Mouse (Mus musculus): Measurements from ENCODE around the gene Nr6a1. TPM values are rescaled to one million over a fixed set of nuclear protein-coding genes. Genes with fewer than 3 reads are reported as not detected.
A peak's percentile ranks its signal among the peaks of the same experiment; 100 is the strongest.

Gene Nr6a1
- total RNA-seq, 2 experiments from 2014 or later = 1.2 to 3.0 TPM

DNA sequence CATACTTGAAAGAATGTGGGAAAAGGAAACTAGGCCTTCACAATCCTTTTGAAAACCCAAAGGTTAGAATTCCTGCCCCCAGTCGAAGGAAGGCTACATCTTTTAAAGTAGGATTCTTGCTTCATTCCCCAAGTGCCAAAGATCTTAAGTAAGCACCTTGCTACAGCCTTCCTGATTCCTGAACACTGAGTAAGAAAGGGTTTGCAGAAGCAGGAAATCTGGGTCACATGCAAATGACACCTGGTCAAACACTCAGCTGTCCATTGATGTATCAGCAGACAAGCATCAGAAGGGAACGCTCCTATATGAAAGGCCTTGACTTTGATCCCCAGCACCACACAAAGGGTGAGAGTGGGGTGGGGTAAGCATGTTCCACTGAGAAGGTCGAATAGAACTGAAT is 142.4 kb downstream of the Nr6a1 start:
- DNase-seq (ENCODE audit: low spot score in 2 of 2) = no peak

DNA sequence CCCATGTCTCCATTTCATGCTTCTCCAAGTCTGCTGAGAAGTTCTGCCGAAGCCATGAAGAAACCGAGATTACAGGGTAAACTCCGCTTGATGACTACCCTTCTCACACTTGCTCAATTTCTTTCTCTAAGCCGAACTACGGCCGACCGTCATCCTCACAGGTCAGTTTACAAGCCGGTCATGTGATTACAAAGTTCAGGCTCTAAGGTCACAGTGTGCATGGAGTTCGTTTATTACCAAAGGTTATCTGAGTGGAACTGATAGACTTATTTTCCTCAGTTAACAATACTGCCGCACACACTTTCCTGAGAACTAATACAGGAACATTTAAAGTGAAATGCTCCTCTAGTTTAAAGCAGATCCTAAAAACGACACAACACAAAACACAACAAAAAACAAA is 143.1 kb downstream of the Nr6a1 start:
- DNase-seq (ENCODE audit: low spot score in 2 of 2) = no peak

DNA sequence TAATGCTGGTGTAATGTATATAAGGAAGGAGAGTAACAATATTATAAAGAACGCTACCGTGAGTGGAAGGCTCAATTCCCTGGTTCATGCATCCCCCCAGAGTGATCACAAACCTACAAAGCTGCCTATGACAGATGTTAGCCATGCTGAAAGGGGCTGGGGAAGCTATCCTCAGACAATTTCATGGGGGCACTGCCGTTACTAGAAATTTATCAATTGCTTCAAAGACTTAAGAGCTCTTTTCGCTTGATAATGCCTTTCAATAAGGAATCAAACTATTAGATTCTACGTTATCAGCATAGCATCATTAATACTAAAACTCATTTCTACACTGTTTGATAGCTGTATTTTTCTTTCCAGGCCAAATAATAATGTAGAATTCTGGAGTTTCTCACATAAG is 144.1 kb downstream of the Nr6a1 start:
- DNase-seq (ENCODE audit: low spot score in 2 of 2) = no peak

DNA sequence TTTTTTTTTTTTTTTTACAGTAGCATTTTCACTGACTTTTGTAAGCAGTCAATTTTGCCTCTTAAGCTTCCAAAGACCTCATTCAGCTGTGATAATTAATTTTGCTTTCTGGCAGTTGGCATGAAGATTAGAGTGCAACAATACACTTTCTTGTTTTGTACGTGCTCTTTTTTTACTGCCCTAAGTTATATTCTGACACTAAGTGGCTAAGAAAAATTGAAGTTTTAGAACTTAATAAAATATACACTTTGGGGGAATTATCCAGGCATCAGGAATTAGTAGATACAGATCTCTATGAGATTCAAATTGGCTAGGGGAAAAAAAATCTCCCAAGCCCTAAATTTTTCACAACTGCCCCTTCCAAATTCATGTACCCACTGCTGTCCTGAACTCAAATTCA is 144.8 kb downstream of the Nr6a1 start:
- no peak for DNase-seq (ENCODE audit: low spot score in 2 of 2)

DNA sequence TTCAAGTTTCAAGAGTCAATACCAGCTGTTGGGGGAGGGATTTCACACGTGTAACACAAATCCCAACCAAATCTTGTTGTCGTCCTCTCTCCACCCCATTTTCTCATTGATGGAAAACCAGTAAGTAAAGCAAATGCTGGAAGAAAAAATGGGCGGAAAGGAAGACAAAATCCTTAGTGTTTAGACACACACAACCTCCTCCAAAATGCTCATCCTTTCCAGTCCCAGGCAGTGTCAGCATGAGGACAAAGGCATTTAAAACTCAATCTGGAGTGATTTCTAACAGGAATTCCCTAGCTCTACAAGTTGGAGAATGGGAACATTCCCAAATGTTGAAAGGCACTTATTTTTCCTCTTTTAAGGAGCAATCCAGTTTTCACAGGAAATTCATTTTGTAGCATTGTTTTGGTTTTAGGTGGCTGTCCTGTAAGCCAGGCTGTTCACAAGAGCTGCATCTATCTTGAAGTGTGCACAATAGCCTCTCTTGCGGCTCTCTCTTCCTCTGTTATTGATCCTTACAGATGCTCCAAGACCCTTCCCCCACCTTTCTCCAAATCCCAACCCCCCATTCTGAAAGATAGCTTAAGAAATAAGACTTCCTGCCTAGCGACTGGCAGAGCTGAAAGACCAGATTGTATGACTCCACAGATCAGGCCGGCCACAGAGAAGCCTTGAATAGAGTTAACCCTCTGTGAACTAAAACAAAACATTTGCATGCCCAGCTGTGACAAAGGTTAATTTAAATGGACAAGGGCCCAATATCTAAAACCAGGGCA is 145.4 kb downstream of the Nr6a1 start:
- DNase-seq (ENCODE audit: low spot score in 2 of 2) = no peak

DNA sequence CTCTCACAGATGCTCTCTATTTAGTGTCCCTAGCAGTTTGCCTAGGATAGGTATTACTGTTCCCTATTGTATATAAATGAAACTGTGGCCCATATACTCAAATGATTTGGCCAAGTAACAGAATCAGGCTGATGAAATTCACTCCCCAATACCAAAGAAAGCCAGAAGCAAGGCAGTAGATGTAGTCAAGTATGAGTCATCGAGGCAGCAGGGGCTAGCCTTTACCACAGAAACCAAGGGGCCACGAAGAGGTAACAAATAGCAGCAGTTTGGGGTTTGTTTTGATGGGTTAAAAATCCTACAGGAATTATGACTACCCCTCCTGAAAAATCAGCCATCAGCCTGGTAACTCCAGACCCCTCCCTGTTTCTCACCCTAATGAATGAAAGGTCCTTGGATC is 147.5 kb downstream of the Nr6a1 start:
- no peak for DNase-seq (ENCODE audit: low spot score in 2 of 2)

DNA sequence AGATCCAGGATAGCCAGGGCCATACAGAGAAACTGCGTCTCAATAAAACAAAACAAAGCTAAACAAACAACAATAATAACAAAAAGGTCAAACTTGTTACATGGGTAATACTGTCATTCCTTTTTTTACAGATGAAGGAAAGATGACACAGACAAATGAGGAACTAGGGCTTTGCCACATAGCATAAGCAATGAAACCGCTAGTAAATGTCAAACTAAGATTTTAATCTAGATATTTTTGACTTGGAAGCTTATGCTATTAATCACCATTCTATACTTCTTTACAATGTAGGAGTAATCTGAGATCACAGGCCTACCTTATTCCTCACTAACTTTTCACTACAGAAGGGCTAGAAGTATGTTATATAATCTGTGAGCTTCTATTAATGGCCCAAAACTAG is 150.2 kb downstream of the Nr6a1 start:
- DNase-seq (ENCODE audit: low spot score in 2 of 2) = no peak

DNA sequence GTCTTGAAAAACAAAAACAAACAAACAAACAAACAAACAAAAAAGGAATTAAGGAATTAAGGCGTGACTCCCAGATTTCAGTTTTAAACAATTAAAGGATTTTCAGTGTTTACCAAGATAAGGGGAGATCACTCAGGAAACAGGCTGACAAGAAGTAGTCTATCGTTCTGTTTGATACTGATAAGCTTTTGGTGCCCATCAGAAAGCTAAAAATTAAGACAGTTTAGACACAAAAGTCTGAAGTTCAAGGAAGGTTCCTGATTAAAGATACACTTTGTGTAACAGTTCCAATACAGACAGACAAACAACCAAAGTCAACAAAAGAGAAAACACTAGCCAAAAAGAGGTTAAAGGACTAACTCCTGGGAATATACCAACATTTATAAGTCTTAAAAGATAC is 152.6 kb downstream of the Nr6a1 start:
- no peak for DNase-seq (ENCODE audit: low spot score in 2 of 2)

DNA sequence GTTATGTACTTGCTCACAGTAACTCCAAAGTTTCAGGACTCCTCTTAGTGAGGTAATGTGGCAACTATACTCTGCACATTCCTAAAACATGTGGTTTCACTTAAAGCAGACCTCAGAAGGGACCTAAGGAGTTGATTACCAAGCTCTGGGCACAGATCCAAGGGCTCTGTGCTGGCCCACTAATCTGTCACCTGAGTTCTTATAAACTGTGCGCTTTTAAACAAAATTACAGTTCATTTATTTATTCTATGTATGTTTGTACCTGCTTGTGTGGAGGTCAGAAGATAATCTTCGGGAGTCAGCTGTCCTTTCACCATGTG is 156.1 kb downstream of the Nr6a1 start:
- DNase-seq (ENCODE audit: low spot score in 2 of 2) = peak in 1 of 2 experiments; percentile 12

DNA sequence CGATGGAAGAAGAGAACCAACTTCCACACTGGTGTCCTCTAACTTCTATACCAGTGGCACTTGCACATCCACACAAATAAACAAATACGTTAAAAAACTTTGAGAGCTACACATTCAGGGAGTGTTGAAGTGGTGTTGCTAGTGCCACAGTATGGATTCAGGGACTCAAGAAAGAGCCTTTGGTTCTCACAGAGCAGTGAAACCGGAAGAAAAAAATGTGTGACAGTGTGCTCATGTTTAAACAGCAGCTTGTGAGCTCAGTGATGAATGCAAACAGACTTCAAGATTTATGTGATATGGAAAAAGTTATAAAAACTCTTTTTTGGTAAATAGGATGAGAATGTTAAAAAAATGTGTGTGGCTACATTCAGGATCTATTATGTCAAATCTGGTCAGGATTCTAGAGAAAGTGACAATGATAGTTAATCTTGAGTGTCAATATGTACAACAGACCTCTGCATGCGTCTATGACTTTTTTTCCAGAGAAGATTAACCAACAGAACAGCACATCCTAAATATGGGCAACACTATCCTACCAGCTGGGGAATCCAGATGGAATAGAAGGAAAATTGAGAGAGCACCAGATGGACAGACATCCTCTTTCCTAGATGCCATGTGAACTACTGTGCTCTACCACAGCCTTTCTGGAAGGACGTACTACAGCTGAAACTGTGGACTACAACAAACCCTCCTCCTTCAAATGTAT is 156.6 kb downstream of the Nr6a1 start:
- DNase-seq (ENCODE audit: low spot score in 2 of 2) = no peak

DNA sequence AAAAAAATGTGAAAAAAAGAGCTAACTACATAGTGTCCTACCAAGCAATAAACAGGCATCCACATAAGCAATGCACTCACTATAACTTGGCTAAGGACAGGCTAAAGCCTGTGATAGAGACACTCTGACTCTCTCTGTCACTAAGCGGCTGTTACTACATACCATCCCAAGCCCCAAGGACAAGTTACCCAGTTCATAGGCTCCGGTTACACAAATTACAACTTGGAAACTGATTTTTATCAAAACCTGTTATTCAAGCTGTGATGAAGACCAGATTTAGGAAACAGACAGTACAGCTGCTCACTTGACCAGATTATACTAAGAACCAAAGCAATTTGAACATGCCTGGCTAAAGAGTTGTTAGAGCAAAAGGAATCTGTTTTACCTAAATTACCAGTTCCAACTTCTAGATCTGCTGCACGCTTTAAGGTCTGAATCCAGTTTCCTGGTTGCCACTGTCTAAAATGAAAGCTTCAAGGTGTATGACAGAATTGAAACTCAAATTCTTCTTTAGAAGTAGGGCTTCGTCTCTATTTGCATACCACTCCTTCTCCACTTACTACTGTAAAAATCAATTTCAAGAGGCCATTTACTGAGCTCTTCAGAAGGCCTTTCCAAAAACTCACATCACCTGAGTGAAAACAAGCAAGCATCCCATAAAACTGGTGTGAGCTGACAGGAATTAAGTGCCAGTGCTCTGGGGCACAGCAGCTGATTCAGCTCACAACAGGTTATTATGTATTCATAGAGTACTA is 160.1 kb downstream of the Nr6a1 start:
- DNase-seq (ENCODE audit: low spot score in 2 of 2) = no peak

DNA sequence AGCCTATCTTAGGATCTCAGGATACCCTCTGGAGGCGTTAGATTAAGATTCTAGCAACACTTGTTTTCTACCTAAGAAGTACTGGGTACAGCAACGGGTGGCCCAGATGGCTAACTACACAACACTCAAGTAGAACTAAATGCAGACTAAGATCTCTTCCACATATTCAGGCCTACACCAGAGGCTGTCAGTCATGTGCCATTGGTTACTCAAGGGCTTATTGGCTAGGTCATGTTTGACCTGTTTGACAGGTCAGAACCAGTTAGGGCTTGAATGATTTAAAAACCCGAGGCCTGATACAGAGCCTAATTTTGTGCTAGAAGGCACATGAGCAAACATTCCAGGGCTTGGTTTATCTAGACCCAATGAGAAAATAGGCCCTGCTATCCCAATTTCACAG is 187.6 kb downstream of the Nr6a1 start:
- DNase-seq (ENCODE audit: low spot score in 2 of 2) = no peak

DNA sequence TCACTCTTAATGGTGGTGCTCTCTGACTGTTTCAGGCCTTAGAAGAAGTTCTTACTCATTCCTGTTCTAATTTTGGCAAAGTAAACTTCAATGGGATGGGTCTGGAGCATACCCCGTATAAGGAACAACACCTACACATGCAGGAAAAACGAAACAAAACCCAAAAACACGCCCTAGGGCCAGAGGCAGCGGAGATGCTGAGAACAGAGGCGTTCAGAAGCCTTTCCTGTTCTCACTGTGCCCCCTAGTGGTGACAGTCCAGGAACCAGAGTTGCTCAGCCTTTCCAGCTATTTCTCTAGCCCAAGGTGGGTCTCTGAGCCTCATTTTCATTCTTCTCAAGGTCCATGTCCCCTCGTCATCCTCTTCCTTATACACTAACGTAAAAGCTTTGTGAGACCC is 188.1 kb downstream of the Nr6a1 start:
- peak; percentile 59 to 74 for DNase-seq (ENCODE audit: low spot score in 2 of 2)

DNA sequence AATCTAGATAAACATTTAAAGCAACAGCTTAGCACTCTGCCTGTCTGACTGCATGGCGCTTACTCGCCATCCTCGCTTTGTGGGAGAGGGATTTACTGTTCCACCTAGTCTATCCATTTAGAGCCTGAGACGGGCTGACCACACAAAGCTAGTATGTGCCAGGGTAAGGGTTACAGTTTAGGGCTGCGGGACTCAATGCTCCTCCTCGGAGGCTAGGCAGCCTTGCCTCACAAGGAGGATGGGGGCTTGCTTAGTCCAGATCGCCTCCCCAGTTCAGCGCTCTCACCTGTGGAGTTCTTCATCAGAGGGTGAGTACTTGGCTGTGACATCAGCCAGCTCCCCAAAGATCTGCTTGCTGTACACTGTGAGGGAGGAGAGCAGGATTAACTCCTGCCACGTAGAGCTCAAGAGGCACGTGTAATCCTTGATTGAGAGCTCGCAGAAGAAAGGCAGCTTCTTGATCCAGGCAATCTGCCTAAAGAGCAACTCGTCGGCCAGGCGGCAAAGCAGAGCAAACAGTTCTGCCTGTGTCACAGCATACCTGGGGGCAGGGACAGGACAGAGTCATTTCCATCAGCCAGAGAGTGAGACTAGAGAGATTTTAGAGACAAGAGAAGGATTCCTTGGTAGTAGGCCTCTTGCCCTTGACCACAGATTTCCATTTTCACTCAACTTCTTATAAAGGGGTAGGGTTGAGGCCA is 188.7 kb downstream of the Nr6a1 start:
- DNase-seq (ENCODE audit: low spot score in 2 of 2) = no peak

DNA sequence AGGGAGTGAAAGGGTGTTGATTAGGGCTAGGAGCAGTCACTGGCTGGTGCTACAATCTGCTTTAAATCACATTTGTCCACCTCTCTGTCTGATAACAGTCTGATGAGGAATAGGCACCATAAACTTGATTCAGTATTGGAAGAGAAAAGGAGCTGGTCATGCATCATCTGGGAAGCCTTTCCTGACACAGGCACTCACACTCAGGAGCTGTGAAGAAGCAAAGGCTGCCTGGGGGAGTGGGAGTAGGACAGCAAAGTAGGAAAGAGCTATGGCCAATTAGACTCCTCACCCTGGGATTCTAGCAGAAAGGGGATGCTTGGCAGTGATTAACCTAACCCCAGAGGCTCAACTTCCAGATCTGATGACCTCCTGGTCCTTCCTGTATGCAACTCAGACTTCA is 191.7 kb downstream of the Nr6a1 start:
- no peak for DNase-seq (ENCODE audit: low spot score in 2 of 2)

DNA sequence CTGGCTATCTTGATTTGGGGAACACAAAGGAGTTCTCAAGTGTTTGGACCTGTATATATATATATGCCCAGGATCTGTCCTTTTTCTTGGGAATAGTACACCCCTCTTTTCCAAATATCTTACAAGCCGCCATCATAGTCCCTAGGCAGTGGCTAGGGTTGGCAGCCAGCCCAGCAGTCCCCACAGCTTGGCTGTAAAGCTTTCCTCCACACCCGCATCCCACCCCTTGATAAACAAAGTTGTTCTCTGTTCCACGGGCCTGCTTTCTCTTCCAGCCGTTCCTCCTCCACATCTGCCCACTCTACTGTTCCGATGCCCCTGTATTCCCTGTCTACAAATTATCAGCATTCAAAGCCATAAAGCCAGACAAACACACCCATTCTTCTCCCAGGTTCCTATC is 192.8 kb downstream of the Nr6a1 start:
- DNase-seq (ENCODE audit: low spot score in 2 of 2) = no peak

DNA sequence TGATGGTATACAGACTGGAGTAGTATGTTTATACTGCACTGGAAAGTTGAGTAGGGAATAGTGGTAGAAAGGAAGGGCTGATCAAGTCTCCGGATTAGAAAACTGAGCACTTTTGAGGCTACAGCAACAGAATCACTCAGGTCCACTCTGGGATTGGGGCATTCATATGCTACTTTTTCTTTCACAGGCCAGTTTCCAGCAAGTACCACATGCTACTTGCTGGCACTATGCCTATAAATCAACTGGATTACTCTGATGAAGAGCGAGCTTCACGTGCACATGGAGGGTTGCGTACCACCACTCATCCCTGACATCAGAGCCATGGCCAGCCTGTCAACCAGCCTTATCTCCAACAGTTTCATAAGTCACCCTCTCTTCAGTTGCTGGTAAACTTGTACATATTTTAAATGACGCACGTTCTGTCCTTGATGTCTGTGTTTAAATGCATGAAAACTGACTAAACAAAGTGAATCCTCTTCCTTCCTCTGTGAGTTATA is 197.1 kb downstream of the Nr6a1 start:
- DNase-seq (ENCODE audit: low spot score in 2 of 2) = no peak

DNA sequence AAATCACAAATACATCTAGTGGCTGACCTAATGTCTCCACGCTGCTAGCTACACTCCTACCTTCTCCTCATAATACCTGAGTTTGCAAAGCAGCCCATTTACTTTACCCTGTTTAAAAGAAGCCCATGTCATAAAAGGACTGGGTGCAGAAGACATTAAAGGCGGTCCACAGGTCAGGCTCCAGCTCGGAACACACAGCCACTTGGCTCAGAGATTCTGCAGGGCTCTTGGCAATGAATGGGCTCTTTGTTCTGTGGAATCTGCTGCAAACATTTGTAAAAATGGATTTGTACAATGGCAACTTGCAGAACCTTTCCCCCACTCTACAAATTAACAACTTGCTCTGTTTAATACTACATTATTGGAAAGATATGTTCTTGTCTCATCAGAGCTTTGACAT is 202.1 kb downstream of the Nr6a1 start:
- no peak for DNase-seq (ENCODE audit: low spot score in 2 of 2)

DNA sequence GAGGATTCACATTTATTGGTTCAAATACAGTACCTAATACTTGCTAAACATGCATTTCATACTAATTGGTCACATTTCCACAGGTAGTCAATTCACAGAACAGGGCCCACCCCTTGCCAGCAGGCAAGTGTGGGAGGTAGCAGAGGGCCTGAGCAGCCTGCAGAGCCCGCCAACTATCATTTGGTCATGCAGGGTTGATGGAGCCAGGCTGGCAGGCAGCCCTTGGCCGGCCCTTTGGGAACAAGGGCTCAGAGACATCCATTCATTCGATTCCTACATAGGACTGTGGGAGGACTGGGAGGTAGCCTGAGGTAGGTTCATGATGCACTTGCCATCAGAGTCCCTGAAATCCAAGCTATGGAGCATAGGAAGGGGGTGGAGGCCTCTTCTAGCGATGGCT is 204.1 kb downstream of the Nr6a1 start:
- no peak for DNase-seq (ENCODE audit: low spot score in 2 of 2)

DNA sequence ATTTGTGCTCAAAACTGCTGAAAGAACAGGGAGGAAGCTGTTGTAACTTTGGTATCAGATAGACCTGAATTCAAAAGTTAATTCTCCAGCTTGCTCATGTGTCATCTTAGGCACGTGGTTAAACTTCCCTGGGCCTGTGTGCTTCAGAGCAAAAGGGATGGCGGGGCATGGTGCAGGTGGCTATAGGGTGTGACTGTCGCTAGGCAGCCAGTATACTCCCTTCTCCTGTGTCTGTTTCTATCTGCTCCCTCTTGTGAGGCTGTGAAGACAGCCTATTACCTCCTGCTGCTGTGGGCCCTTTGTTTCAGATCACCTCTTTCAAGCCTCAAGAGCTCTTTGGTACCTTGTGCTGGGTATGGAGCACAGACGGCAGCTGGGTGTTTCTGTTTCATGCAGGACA is 205.4 kb downstream of the Nr6a1 start:
- no peak for DNase-seq (ENCODE audit: low spot score in 2 of 2)

DNA sequence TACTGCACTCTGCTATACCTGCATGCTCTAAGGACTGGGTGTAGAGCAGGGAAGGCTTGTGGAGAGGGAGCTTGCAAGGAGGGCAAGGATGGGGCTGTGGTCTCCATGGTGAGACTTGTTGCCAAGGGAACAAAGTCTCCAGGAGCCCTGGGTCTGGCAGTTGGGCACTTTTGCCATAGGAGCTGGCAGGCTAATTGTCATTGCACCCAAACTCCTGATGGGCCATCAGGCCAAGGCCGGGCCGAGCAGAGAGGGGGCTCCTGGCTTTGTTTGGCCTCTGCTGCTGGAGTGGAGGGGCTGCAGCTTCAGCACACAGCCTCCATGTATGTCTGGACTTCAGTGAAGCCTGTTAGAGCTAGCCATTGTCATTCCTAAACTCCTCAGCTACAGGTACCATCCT is 206.8 kb downstream of the Nr6a1 start:
- DNase-seq (ENCODE audit: low spot score in 2 of 2) = no peak

DNA sequence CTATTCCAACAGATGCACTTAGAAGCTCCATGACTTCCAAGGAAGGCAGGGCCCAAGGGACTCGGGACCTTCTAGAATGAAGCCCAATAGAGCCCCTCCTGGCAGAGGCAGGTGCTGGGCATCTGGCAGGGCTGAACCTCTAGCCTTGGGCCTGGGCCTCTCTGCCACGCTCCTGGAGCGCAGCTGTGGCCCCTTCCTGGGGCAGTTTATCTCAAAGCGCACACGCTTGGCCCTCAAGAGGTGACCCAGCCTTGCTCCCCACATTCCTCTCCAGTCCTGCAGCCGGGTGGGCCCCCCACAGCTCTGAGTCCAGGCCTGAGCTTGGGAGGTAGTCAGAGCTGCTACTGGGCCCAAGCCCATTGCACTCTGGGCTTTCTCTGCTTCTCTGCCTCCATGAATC is 208.1 kb downstream of the Nr6a1 start:
- no peak for DNase-seq (ENCODE audit: low spot score in 2 of 2)
